8 mouse cellular contexts compared by ENCODE assay signal in the genomic region with DNA sequence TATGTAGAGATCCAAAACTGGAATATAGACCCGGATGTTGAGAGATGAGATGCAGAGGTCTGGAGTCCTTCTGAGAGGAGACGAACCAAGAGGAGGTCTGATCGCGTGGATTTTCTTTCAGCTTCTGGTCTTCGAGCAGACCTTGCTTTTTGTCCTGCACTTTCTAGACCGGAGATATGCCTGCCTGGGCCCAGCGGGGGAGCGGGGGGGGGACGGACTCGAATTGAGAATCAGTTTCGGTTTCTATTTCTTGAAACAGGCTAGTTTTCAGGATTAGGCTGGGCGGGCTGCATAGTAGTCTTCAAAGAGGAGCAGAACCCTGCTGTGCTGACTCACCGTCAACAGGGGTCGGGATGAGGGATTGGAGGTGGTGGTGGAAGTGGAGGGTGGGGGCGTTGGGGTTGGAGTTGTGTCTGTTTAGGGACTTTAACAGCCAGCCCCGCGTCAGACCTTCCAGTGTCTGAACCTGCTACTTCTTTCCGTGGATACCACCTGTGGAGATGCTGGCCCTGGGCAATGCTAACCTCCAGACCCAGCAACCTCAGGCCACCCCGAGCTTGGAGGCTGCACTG. TPM values are rescaled to one million over a fixed set of nuclear protein-coding genes. Genes with fewer than 3 reads are reported as not detected.
DNase-seq lines count a peak whose midpoint lies in the region; ATAC-seq and TF ChIP-seq lines count a peak whose summit lies in the region.

TSS of gene Irgm1 (minus strand) at position 483 of the 572 bp plus-strand sequence.

- TF ChIP-seq EP300 in CH12.LX (IDR thresholded peaks at IDR 0.05; ENCODE audit: low read length), result peak; percentile 62

- peak within 1 kb of the TSS; percentile 61 to 69 (median 69) for H3K4me3 ChIP-seq in CH12.LX (replicated peaks in 1 of 3; ENCODE audit: low read depth in 2 of 3, low read length in 2 of 3, poor library complexity in 1 of 3)
- H3K4me3 ChIP-seq in embryonic fibroblast, embryonic 13.5 days (ENCODE audit: insufficient read depth, low read length), result peak within 1 kb of the TSS; percentile 74
- peak within 1 kb of the TSS; percentile 57 for H3K4me3 ChIP-seq in heart, embryonic 12.5 days
- H3K4me3 ChIP-seq in kidney, embryonic 15.5 days (replicated peaks), result peak within 1 kb of the TSS; percentile 43
- H3K4me3 ChIP-seq in lung, embryonic 16.5 days (ENCODE audit: low read length), result peak within 1 kb of the TSS; percentile 64
- H3K4me3 ChIP-seq in olfactory bulb, adult 2 months (ENCODE audit: insufficient read depth, low read depth, low read length), result peak within 1 kb of the TSS; percentile 56

- peak within 1 kb of the TSS; percentile 80 for H3K27ac ChIP-seq in CH12.LX (ENCODE audit: insufficient read depth, low read depth)
- peak within 1 kb of the TSS; percentile 98 for H3K27ac ChIP-seq in embryonic fibroblast, embryonic 13.5 days (ENCODE audit: insufficient read depth, low read length)
- H3K27ac ChIP-seq in heart, embryonic 12.5 days (ENCODE audit: poor library complexity, severe bottlenecking), result peak within 1 kb of the TSS; percentile 70
- peak within 1 kb of the TSS; percentile 76 for H3K27ac ChIP-seq in kidney, embryonic 15.5 days
- peak within 1 kb of the TSS; percentile 71 for H3K27ac ChIP-seq in lung, embryonic 16.5 days (ENCODE audit: low read length)
- H3K27ac ChIP-seq in olfactory bulb, adult 2 months (ENCODE audit: insufficient read depth, low read depth, low read length), result peak within 1 kb of the TSS; percentile 71

- peak; percentile 94 for DNase-seq in CH12.LX (ENCODE audit: extremely low read depth)
- DNase-seq in adrenal gland, postnatal 10 days, result peak; percentile 80
- peak; percentile 46 for DNase-seq in urinary bladder, postnatal 25 days (ENCODE audit: low spot score)

- TF ChIP-seq CTCF in CH12.LX (conservative IDR thresholded peaks at IDR 0.05 in 1 of 2, IDR thresholded peaks at IDR 0.05 in 1 of 2; ENCODE audit: low read depth in 2 of 2, low read length in 2 of 2), result peak in 1 of 2 experiments; percentile 52; a peak in 2 of 4 replicates
- no peak for TF ChIP-seq CTCF in embryonic fibroblast, embryonic 13.5 days (IDR thresholded peaks at IDR 0.05; ENCODE audit: borderline replicate concordance, insufficient read depth, low read length)
- TF ChIP-seq CTCF in olfactory bulb, adult 2 months (IDR thresholded peaks at IDR 0.05; ENCODE audit: insufficient read depth, low read depth, low read length), result no peak

- peaks cover 2 to 54% of the 10 kb centered on the region in 2 experiments; a peak in 2 of 4 replicates for H3K4me1 ChIP-seq in CH12.LX (ENCODE audit: control insufficient read depth in 1 of 2, insufficient read depth in 2 of 2)
- H3K4me1 ChIP-seq in embryonic fibroblast, embryonic 13.5 days (ENCODE audit: control insufficient read depth, insufficient read depth, low read length), result peaks cover 7% of the 10 kb centered on the region; the same call in 1 of the 2 replicates
- peaks cover 34% of the 10 kb centered on the region for H3K4me1 ChIP-seq in heart, embryonic 12.5 days (replicated peaks)
- H3K4me1 ChIP-seq in kidney, embryonic 15.5 days, result peaks cover 43% of the 10 kb centered on the region
- H3K4me1 ChIP-seq in lung, embryonic 16.5 days (replicated peaks; ENCODE audit: control insufficient read depth, insufficient read depth, low read length), result peaks cover 17% of the 10 kb centered on the region
- peaks cover 11% of the 10 kb centered on the region for H3K4me1 ChIP-seq in olfactory bulb, adult 2 months (ENCODE audit: control insufficient read depth, insufficient read depth, low read length)

- H3K79me2 ChIP-seq in CH12.LX (replicated peaks; ENCODE audit: control insufficient read depth, extremely low read depth, insufficient read depth, poor library complexity, severe bottlenecking), result peaks cover 25% of the 10 kb centered on the region

- H3K27me3 ChIP-seq in CH12.LX (replicated peaks), result no peaks in the 10 kb centered on the region
- H3K27me3 ChIP-seq in heart, embryonic 12.5 days (replicated peaks), result no peaks in the 10 kb centered on the region
- no peaks in the 10 kb centered on the region for H3K27me3 ChIP-seq in kidney, embryonic 15.5 days
- H3K27me3 ChIP-seq in lung, embryonic 16.5 days (ENCODE audit: control insufficient read depth, insufficient read depth, low read depth, low read length), result no peaks in the 10 kb centered on the region

- H3K9me3 ChIP-seq in CH12.LX (replicated peaks; ENCODE audit: low read length), result no peaks in the 10 kb centered on the region
- H3K9me3 ChIP-seq in heart, embryonic 12.5 days (replicated peaks), result no peaks in the 10 kb centered on the region
- no peaks in the 10 kb centered on the region for H3K9me3 ChIP-seq in kidney, embryonic 15.5 days (replicated peaks)
- no peaks in the 10 kb centered on the region for H3K9me3 ChIP-seq in lung, embryonic 16.5 days (ENCODE audit: control insufficient read depth, low read length)

- peak within 1 kb of the TSS; percentile 85 for H3K9ac ChIP-seq in CH12.LX (ENCODE audit: insufficient read depth, low read depth)
- peak within 1 kb of the TSS; percentile 74 for H3K9ac ChIP-seq in heart, embryonic 12.5 days
- peak within 1 kb of the TSS; percentile 53 for H3K9ac ChIP-seq in kidney, embryonic 15.5 days
- peak within 1 kb of the TSS; percentile 76 for H3K9ac ChIP-seq in lung, embryonic 16.5 days (ENCODE audit: low read length)

- in situ Hi-C loops in CH12.LX (cut with MboI; ENCODE audit: low pct_ligation_motif_present, low pct_unique_long_range_greater_than_20kb, low sequenced_read_pairs), result loop anchor here (5.0 to 25.0 kb wide), 4 partner anchors 231 to 541 kb away; partner anchors contain the start of genes Mgat1 and Olfr1389

- peak; percentile 73 for ATAC-seq in heart, embryonic 12.5 days (ENCODE audit: insufficient number of reproducible peaks, low FRiP score)
- peak; percentile 70 for ATAC-seq in kidney, embryonic 15.5 days (replicated peaks; ENCODE audit: low FRiP score)
- ATAC-seq in lung, embryonic 16.5 days (ENCODE audit: low read depth), result peak; percentile 58

- WGBS in heart, embryonic 12.5 days, result under 1% methylated on average over 19 of the region's 19 CpGs
- WGBS in kidney, embryonic 15.5 days, result 1% methylated on average over 19 of the region's 19 CpGs
- 1% methylated on average over 19 of the region's 19 CpGs for WGBS in lung, embryonic 16.5 days
- under 1% methylated on average over 19 of the region's 19 CpGs for WGBS in olfactory bulb, adult 2 months

- H3K36me3 ChIP-seq in CH12.LX (replicated peaks in 1 of 2; ENCODE audit: control insufficient read depth in 1 of 2, insufficient read depth in 1 of 2, low read length in 1 of 2), result peaks cover 9 to 19% of the 10 kb centered on the region in 2 experiments
- 0 out of 2 replicates have a peak, but pooled peaks cover 4% of the 10 kb centered on the region for H3K36me3 ChIP-seq in heart, embryonic 12.5 days
- peaks cover 6% of the 10 kb centered on the region for H3K36me3 ChIP-seq in kidney, embryonic 15.5 days
- no peaks in the 10 kb centered on the region for H3K36me3 ChIP-seq in lung, embryonic 16.5 days (ENCODE audit: control insufficient read depth, insufficient read depth, low read length)

- TF ChIP-seq POLR2A in CH12.LX (IDR thresholded peaks at IDR 0.05; ENCODE audit: low read depth, low read length), result peak; percentile 93
- TF ChIP-seq POLR2A in embryonic fibroblast, embryonic 13.5 days (IDR thresholded peaks at IDR 0.05; ENCODE audit: low read depth, low read length), result peak; percentile 51
- no peak for TF ChIP-seq POLR2A in olfactory bulb, adult 2 months (IDR thresholded peaks at IDR 0.05; ENCODE audit: insufficient read depth, low read depth, low read length)

- dilution Hi-C loops in CH12.LX (cut with MboI; ENCODE audit: extremely low pct_ligation_motif_present, extremely low pct_unique_long_range_greater_than_20kb, low sequenced_read_pairs), result no loop called here

- no peak; the same call in 1 of the 2 replicates for TF ChIP-seq RAD21 in CH12.LX (IDR thresholded peaks at IDR 0.05; ENCODE audit: low read depth, low read length)

- peak within 1 kb of the TSS; percentile 93 for H3K4me2 ChIP-seq in CH12.LX (ENCODE audit: insufficient read depth, low read depth, poor library complexity, severe bottlenecking)
- peak within 1 kb of the TSS; percentile 91 for H3K4me2 ChIP-seq in heart, embryonic 12.5 days
- H3K4me2 ChIP-seq in kidney, embryonic 15.5 days, result peak within 1 kb of the TSS; percentile 74
- H3K4me2 ChIP-seq in lung, embryonic 16.5 days (ENCODE audit: low read depth, low read length), result peak within 1 kb of the TSS; percentile 69

TF ChIP-seq in CH12.LX, 34 proteins besides CTCF, POLR2A, EP300 and RAD21 (continues in another document):
- TF ChIP-seq MAX (IDR thresholded peaks at IDR 0.05; ENCODE audit: low read length), result peak; percentile 78
- no peak for TF ChIP-seq ZC3H11A (IDR thresholded peaks at IDR 0.05; ENCODE audit: low read depth, low read length)
- TF ChIP-seq BHLHE40 (IDR thresholded peaks at IDR 0.05; ENCODE audit: low read depth, low read length), result no peak
- peak; percentile 98 for TF ChIP-seq ETS1 (conservative IDR thresholded peaks at IDR 0.05; ENCODE audit: low read depth, low read length)
- peak; percentile 40 for TF ChIP-seq SMC3 (IDR thresholded peaks at IDR 0.05; ENCODE audit: low read depth, low read length)
- TF ChIP-seq POLR2AphosphoS2 (IDR thresholded peaks at IDR 0.05; ENCODE audit: low read depth, low read length), result peak; percentile 92
- peak; percentile 67 for TF ChIP-seq HCFC1 (IDR thresholded peaks at IDR 0.05; ENCODE audit: low read depth, low read length)
- TF ChIP-seq MYC (IDR thresholded peaks at IDR 0.05; ENCODE audit: low read depth, low read length), result peak; percentile 88
- peak; percentile 91 for TF ChIP-seq TBP (conservative IDR thresholded peaks at IDR 0.05; ENCODE audit: low read depth, low read length)
- no peak; the same call in 1 of the 2 replicates for TF ChIP-seq CHD1 (IDR thresholded peaks at IDR 0.05; ENCODE audit: low read depth, low read length)
- peak; percentile 65; the same call in 1 of the 2 replicates for TF ChIP-seq KAT2A (IDR thresholded peaks at IDR 0.05; ENCODE audit: insufficient replicate concordance, low read length)
- TF ChIP-seq PAX5 (IDR thresholded peaks at IDR 0.05; ENCODE audit: low read length), result peak; percentile 97
- peak; percentile 92 for TF ChIP-seq ZMIZ1 (IDR thresholded peaks at IDR 0.05; ENCODE audit: low read depth, low read length)

RNA-seq across cellular contexts. Expression of gene Irgm1, which starts in this region (rescaled TPM):
- total RNA-seq in CH12.LX (2012; rRNA removed) (25.7 and 35.0 TPM in 2 replicates), CH12.LX (2014; rRNA removed) (58.1 and 63.8 TPM in 2 replicates)
- polyA plus RNA-seq in CH12.LX (2012; ENCODE audit: insufficient read length, low read depth), result 49.0 and 52.2 TPM in 2 replicates
- total RNA-seq in adrenal gland, postnatal 10 days (2021), result 10 to 100 TPM; 13.2 to 17.8 TPM
- 36.5 and 61.8 TPM in 2 replicates for polyA plus RNA-seq in embryonic fibroblast, embryonic 13.5 days (2011; ENCODE audit: insufficient read length, low read depth, missing spikeins)
- polyA plus RNA-seq in heart, embryonic 12.5 days (2016; fragmentation: Nextera tagmentation; extraction: Ambion mirVana), result 7.6 and 7.7 TPM in 2 replicates
- polyA plus RNA-seq in kidney, embryonic 15.5 days (2015; fragmentation: Nextera tagmentation; extraction: Ambion mirVana), result 15.2 and 15.5 TPM in 2 replicates
- polyA plus RNA-seq in lung, embryonic 16.5 days (2015; fragmentation: Nextera tagmentation; extraction: Ambion mirVana), result 10.6 and 14.9 TPM in 2 replicates
- polyA plus RNA-seq in olfactory bulb, adult 2 months (2012; ENCODE audit: insufficient read depth, insufficient read length, low replicate concordance, missing spikeins), result 204 TPM in 1 of 2 replicates, not detected in the other

Comparison
In these comparisons a context has a peak if more than half of its experiments do, and no peak if none do; other contexts are left out.
1. Peak in every context shown above with its lines: DNase-seq, ATAC-seq, H3K4me3 ChIP-seq and H3K27ac ChIP-seq.